Mouse (Mus musculus): ENCODE data around the gene Atp8b4. TPM values are rescaled to one million over a fixed set of nuclear protein-coding genes. Genes with fewer than 3 reads are reported as not detected.
"Not testable (repeated sequence)": the region's sequence is repeated elsewhere in the genome, so short reads cannot be mapped to it uniquely, and the experiment has no call there.

The Atp8b4 gene
- polyA plus RNA-seq (2017; shearing (Covaris generic)), result under 1 TPM; 0.24 to 0.96 TPM

DNA sequence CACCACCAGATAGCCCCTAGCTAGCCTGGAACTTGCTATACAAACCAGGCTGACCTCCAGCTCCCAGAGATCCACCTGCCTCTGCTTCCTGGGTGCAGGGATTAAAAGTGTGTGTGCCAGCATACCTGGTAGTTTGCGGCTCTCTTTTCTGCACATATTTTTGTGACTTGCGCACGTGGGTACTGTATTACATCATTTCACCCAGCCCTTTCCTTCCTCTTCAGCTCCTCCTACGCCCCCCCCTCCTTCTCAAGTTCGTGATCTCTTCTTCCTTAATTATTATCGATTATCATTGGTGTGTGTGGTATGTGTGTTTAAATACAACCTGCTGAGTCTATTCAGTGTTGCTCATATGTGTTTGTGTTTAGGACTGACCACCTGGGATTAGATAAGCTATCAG lies at the start of gene Atp8b4:
Gene Atp8b4 (minus strand): TSS at position 154 of the 400 bp plus-strand sequence.
- ATAC-seq, result peak; percentile 21

DNA sequence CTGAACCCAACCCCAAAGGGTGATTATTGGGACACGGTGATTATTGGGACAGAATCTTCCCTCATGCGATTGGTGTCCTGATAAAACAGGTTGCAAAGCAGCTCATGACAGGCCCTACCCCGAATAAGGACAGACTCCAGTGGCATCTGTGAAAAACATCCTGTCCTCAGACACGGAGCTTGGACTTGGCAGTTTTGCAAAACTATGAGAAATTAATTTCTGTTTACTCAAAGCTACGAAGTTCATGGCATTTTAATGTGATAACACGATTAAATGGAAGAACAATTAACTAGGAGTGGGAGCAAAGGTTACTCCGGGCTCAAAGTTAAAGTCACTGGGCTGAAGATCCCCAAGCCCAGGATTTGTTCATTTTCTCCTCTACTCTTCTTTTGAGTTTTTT lies 49.2 kb upstream of the Atp8b4 start:
- no peak for ATAC-seq

DNA sequence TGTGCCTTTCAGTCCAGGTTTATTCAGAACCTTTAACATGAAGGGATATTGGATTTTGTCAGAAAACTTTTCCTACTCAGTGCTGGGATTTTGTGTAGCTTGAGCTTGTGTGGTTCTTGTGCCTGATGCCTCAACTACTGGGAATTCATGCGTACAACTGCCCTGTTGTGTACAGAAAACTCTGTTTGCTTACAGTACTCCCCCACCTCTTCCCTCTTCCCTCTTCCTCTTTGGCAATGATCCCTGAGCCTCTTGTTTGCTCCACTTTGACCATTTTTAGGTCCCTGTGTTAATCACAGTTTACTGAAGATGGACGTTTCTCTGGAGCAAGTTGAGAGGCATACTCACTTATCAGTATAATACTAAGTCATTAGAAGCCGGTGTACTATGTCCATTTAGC lies 45.9 kb upstream of the Atp8b4 start:
- no peak for ATAC-seq

DNA sequence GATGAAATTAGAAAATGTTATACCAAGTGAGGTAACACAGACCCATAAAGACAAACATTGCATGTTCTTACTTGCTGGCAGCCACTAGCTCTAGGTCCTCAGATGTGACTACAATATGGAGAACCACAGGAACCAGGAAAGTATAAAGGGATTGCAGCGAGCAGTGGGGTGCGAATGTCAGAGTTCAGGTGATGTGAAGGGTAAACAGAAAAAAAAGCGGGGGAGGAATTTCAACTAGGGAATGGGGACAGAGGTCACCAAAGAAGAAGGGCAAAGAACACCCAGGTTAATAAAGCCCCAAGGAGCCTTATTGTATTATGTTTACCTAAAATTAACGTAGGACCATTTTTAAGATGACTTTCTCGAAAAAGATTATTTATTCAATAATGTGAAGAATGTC lies 44.8 kb upstream of the Atp8b4 start:
- ATAC-seq, result no peak

DNA sequence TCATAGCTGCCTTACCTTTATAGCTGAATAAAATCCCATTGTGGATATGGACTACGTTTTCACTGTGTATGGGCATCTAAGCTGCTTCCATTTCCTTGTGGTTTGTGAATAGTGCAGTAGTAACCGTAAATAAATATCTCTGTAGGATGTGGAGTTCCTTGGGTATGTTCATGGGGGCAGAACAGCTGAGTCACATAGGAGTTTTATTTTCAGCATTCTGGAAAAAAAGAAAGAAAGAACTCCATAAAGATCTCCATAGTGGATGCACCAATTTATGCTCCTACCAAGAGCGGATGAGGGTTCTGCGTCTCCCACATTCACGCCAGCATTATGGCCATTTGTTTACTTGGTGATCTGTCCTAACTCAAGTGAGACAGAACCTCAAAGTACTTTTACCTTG lies 41.7 kb upstream of the Atp8b4 start:
- no peak for ATAC-seq

DNA sequence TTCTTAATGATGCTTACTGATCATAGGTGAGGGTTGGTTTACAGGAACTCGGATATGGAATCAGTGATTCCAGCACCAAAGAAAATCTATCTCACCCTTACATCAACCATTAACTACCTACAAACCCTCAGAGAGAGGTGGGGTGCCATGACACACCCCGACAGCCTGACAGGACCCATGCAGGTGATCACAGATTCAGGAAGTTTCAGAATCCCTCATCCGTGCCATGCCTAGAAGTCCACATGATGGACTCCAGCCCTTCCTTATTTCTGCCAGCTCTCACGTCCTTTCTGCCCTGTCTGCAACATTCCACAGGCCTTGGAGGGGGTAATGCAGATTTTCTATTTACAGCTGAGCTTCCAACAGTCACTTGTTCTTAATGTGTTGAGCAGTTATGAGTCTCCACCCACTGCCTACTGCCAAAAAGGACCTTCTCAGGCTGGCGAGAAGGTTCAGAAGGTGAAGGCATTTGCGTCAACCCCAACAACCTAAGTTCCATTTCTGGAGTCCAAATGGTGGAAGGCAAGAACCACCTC lies 40.0 kb upstream of the Atp8b4 start:
- ATAC-seq, result no peak

DNA sequence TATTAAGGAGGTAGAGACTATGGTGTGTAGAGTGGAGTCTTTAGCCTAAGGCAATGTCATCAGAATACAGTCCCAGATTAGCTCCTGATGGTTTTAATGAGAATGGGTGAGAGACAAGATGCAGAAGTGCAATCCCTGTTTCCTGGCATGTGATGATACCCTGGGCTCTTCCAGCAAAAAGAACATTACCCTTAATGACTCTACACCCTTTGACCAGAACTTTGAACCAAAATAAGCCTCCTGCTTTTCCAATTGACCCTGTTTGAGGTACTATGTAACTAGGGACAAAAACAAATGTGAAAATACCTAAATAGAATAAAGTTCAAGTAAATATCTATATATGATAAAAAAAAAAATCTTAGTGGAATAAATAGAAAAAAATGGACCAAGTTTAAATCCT lies 37.2 kb upstream of the Atp8b4 start:
- no peak for ATAC-seq

DNA sequence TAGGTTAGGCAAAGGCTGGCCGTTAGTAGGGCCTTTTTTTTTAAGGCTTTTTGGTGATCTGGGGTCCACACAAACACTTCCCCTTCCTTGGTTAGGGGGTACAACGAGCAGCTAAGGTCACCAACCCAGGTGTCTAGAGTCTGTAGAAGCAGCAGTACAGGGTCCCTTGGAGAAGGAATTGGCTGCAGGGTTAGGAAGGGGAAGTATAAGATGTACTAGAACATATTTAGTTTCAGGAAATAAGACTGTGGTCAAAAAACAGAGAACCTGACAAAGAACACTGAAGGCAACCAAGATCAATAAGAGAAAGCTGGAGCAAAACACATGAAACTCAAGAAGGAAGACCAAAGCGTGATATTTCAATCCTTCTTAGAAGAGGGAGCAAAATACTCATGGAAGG lies 30.1 kb upstream of the Atp8b4 start:
- no peak for ATAC-seq

DNA sequence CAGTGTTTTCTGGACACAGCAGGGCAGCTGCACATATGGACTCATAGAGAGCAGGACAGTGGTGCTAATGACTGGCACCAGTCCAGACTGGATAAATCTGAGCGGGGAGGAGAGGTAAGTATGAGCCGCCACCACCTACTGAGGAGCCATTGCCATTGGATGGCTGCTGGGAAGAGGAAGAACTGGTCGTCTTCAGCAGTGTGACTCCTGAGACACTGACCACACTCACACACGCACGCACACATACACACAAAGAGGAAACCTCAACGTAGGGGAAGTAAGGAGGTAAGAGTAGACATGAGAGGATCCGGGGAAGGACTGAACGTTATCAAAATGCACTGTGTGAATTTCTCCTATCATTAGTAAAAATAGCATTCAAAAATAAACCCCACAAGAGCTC lies 27.0 kb upstream of the Atp8b4 start:
- ATAC-seq, result no peak

DNA sequence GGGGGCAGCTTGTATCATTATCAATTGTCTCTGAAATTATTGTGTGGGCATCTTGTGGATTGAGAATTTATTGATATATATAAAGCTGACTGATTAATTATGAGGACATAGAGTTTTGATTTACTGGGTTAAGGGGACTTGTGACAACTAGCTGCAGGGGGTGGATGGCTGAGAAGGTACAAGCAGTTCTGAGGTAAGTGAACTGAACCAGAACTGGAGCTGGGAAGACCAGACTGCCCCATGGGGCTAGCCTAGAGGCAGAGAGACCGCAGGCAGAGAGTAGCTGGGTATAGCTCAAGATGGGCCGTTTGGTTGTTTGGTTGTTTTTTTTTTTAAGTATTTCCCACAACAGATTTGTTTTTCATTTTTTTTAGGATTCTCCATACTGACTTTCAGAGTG lies 23.8 kb upstream of the Atp8b4 start:
- no peak for ATAC-seq

DNA sequence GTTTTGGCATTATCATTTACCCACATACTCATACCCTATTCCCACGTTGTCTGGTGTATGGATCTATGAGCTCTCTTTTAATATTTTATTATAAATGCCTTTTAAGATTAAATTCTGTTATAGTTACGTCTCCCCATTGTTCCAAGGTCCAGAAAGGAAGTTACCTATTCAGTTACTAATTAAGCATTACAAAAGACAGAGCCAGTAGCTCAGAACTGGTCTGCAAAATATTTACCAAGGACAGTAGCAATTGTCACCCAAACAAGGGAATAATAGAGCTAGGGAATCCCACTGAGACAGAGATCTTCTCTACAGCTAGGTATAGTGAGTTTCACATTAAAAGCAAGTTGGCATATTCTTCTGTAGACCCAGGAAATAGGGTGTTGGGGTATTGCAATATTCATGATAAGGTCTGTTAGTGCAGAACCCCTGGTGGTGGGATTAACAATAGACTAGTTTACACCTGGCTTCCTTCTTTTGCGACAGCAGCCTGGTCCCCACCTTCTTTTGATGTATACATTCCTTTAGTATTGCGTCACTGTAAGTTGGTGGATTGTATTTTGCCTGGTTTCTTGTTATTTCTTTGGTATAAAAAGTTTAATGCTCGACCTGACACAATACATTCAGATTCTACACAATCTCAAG lies 22.7 kb upstream of the Atp8b4 start:
- not testable (repeated sequence) for ATAC-seq

DNA sequence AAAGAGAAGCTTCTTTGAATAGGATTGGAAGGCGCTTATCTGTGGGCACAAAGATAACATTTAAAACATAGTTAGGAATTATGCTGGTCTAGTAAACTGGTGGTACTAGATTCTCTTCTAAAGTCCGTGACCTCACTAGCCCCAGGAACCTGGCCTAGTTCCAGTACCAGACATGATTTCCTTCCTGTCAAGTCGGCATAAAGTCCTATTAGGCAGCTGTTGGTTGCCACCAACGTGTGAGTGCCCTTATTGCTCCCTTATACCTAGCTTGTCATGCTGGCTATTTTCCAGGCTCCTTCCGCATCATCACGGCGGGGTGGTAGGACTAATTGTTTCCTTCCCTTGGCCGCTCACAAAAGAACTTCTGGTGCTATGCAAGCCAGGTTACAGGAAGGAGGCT lies 21.6 kb upstream of the Atp8b4 start:
- no peak for ATAC-seq

DNA sequence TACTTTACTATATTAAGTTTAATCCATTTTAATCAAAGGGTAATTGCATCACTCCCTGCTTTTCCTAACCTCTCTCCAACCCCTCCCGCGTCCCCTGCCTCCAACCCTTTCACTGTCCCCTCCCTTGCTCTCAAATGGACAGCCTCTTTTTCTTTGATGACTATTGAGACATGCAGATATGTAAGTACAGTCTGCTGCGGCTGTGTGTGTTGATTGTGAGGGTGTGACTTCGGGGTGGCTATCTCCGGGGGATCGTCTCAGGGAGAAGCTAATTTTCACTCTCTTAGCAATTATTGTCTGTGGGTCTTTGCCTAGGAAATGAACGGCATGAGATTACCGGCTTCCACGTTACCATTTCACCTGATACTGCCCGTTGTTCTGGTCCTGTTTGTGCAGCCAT lies 21.0 kb upstream of the Atp8b4 start:
- no peak for ATAC-seq

DNA sequence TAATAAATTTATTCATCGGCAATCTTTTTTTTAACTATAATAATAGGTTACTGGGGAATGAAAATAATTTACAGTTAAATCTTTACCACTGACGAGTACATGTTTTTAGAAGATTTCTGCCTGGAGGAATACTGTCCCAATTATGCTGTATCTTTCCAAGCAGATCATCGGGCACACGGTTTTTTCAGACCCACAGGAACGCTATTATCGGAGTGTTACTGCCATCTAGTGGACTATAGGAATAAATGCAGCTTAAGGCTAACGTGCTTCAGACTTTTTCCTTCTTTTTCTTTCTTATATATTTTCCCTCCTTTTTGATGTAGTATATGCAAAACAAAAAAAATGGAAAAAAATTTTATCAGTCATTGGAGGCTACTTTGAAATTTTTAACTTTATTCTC lies 20.4 kb upstream of the Atp8b4 start:
- ATAC-seq, result no peak

DNA sequence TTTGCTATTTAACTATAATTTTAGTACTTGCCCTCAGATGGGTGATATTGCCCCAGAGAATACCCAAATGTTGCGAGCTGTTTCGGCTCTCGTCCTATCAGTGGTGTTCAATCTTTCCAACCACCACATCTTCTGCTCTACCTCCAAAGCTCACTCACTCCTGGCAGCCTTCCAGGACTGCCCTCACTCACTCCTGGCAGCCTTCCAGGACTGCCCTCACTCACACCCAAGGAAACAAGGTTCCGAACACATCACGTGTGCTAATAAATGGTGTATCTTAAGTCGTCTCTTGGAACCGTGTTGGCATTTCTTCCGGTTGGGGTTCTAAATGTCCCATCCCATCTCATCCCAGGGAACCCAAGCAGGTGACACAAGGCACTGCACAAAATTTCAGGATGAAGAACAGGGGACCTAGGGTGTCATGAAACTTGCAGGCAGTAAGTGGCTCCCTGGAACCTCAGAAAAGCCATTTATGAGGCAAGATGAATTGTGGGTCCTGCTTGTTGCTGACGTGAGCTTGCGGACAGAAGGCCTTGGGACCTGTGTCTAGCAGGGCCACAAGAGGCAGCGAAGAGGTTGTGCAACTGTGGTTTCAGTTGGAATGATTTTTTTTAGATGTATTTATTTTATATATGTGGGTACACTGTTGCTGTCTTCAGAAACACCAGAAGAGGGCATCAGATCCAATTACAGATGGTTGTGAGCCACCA lies 19.6 kb upstream of the Atp8b4 start:
- no peak for ATAC-seq

DNA sequence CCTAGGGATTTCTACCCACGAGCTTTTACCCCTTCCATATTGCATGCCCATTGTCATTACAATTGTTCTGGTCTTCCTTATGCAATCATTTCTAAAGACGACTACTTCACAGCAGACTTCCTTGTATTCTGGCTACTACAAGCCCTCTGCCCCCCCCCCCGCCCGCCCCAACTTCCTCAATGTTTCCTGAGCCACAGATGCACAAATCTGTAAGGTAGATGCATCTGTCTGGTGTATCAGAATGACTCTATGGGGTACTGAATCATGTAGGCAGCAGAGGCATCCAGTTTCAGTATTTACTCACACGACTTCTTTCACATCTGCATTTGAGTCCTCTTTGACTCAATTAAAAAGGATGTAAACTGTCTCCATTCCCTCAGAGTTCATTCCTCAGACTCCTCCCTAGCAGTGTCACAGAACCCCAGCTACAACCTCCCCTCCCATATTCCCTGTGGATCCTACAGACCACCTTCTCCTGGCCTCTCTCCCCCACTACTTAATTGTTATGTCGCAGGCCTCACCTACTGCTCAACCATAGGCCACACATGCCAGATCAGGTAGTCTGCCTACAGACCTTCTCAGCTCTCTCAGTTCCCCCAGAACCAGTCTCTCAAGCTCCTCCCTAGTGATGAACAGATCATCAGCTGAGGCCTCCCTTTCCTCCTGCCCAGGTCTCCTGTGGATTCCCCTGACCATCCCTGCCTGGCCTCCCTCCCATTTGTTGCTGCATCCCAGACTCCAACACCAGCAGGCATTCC lies 14.8 kb upstream of the Atp8b4 start:
- no peak for ATAC-seq

DNA sequence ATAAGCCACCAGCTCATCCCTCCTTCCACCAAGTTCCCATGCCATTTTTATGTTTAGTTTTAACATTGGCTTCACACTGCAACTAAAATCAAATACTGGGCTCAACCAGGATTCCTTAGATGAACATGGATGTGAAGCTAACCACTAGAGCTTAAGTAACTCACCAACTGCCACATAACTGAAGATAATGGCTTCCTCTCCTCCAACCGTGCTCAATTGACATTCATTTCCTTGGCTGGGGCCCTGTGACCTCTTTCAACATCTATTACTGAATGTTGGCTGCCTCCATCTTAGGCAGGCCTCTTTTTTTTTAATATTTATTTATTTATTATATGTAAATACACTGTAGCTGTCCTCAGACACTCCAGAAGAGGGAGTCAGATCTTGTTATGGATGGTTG lies 7.8 kb upstream of the Atp8b4 start:
- ATAC-seq, result no peak

DNA sequence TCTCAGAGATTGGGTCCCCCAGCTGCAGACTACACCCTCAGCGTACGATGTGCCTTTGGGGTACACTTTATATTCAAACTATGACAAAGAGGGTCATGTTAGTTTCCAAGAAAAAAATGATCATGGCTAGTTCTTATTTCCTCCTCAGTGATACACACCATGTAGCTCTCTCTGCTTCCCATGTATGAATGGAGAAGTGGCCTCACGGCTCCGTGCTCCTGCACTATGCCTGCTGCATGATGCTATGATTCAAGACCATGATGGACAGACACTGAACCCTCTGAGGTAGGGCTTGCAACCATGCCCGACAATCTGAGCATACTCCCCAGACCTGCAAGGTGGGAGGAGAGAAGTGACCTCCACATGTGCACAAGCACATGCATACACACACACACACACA lies 7.0 kb upstream of the Atp8b4 start:
- ATAC-seq, result no peak

DNA sequence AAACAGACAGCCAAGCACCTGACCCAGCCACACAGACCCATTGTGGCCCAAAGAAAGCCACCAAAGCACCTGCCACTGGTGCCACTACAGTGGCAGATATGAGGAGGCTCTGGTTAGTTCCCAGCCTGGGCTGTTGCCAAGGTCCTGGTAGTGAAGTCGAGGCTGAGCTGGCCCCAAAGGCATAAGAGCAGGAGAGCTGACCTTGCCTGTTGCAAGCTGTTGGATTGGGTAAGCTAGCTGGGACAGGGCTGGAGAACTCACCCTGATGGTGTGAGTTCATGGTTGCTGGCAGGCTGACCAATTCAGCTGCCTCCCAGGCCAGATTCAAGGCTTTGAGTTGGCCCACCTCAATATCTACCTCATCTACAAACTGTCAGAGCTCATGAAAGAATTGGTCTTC lies 4.7 kb upstream of the Atp8b4 start:
- no peak for ATAC-seq

DNA sequence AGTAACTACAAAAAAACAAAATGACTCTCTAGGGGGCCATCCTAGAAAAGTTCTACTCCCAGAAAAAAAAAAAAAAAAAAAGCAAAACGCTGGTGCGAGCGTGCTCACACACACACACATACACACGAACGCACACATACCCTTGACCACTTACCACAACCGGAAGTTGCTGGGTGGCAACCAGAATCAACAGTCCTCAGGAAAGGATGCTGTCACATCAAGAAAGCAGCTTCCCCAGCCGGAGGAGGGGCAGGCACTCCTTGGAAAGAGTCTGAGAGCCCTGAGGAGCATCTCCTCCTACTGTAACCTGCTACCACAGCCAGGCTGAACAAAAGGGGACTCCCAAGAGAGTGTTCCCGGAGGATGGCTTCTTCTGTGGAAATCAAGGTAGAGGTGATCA lies 744 bp downstream of the Atp8b4 start:
- peak; percentile 53 for ATAC-seq

DNA sequence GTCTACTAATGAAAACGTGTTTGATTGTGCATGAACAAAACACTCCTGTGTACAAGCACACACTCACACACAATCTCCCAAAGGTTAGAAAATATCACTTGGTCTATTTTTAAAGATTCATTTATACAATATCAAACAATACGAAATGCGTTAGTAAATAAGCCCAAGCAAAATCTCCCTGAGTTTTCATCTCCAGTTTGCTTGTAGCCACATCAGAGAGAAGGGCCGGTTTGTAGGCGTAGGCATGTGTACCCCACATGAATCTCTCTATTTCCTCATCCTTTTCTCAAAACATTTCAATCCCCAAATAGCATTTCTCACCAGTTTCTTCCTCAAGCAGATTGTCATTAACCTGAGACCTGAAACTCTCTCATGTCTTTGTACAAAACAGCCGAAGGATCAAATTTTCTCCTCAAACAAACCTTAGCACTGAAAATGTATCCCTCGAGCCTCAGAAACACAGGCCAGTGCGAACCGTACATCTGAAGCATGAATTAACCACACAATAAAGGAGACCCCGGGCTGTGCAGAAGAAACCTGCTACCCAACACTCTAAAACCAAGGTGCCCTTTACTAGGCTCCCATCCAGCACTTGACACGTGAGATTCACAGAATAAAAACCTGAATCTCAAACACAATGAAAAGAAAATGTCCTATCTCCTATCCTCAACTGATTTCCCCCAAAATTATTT lies 1.6 kb downstream of the Atp8b4 start:
- no peak for ATAC-seq

DNA sequence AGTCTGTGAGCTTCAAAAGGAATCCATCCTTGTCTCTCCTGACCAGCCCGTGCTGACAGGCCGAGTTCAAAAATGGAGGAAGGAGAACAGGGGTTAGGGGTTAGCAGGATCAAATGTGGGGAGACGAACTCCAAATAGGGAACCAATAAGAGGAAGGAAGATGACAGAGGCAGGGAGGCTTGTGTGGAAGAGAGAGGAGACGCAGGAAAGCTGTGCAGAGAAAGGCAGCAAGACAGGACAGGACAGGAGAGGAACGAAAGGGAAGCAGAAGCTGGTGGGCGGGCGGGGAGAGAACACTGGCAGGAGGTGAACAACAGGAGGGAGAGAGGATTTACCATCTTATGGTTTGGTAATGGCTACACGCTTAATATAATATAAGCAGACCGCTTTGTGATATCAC lies 3.6 kb downstream of the Atp8b4 start:
- no peak for ATAC-seq
